Mouse (Mus musculus): ENCODE data around the gene Oaz3.

Oaz3 gene

GRCm38 (mm10) chr3:94457055-94457454 is 13.3 kb upstream of the Oaz3 start:
- in situ Hi-C loops (cut with MboI, MseI): loop anchor here (5.0 to 25.0 kb wide), 2 partner anchors 140 to 1970 kb away; partner anchors contain the start of gene Sprr1a

- in situ Hi-C loops (cut with MboI, MseI): loop anchor here (5.0 to 25.0 kb wide), 2 partner anchors 141 to 1969 kb away; partner anchors contain the start of gene Sprr1a
These were observed 12.8 kb upstream of the Oaz3 start for GRCm38 (mm10) chr3:94456529-94457000.

DNA sequence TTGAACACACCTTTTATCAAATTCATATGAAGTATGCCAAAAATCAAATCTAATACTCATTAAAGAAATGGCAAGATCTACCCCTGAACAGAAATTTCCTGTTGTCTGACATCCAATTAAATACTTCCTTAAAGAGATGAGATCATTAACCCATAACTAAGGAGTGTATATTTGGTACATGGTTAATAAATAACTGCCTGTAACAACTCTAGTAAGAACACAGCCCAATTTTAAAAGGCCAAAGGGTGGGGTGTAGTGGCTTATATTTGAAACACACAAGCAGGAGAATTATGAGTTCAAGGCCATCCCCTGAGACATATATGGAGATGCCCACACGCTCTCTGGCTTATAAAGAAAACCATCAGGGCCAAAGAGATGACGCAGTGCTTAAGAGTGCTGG is 5.7 kb upstream of the Oaz3 start:
- in situ Hi-C loops (cut with MboI, MseI): no loop called here

GRCm38 (mm10) chr3:94442951-94443596 is 641 bp downstream of the Oaz3 start, which contains the start of gene Mrpl9:
Gene Mrpl9, plus strand, starts transcription at chr3:94443318.
- in situ Hi-C loops (cut with MboI, MseI): loop anchor here (5.0 kb wide), 1 partner anchor 66 kb away; no protein-coding TSS in a partner anchor

DNA sequence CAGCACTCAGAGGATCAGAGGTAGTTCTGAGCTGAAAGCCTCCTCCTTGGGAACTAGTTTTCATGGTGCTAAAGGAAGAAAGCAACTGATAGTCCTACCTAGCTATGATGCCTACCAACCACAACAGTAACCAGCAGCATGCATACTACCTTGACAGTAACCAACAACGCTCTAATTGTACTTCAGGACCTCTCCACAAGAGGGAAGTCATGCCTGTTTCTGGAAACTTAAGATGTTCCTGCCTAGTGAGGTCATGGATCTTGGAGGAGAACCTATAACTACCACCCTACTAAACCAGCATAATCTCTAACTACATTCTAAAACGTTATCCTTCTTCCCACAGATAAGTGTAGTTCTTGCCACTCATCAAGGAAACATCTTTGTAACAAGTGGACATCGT is 2.5 kb downstream of the Oaz3 start:
- in situ Hi-C loops (cut with MboI, MseI): loop anchor here (5.0 kb wide), 1 partner anchor 64 kb away; no protein-coding TSS in a partner anchor

DNA sequence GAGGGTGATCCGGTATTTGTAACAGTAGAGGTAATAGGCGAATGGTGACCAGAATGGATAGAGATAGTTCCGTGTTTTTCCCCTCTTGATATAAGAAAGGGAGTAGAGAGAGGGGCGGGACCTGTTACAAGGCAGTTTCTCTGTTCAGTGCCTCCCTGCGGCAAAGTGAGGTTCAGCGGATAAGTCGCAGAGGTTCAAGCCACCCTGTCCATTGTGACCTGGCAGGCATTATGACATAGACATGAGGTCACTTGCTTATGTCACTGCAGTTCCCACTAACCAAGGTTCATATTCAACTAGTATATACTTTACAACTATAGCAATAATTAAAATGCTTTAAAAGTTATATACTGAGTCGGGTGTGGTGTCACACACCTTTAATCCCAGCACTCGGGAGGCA is 7.3 kb downstream of the Oaz3 start:
- in situ Hi-C loops (cut with MboI, MseI): no loop called here

- in situ Hi-C loops (cut with MboI, MseI): no loop called here
These were observed 9.4 kb downstream of the Oaz3 start for GRCm38 (mm10) chr3:94434305-94434704.

GRCm38 (mm10) chr3:94430980-94431379 is 12.7 kb downstream of the Oaz3 start:
- in situ Hi-C loops (cut with MboI, MseI): no loop called here

DNA sequence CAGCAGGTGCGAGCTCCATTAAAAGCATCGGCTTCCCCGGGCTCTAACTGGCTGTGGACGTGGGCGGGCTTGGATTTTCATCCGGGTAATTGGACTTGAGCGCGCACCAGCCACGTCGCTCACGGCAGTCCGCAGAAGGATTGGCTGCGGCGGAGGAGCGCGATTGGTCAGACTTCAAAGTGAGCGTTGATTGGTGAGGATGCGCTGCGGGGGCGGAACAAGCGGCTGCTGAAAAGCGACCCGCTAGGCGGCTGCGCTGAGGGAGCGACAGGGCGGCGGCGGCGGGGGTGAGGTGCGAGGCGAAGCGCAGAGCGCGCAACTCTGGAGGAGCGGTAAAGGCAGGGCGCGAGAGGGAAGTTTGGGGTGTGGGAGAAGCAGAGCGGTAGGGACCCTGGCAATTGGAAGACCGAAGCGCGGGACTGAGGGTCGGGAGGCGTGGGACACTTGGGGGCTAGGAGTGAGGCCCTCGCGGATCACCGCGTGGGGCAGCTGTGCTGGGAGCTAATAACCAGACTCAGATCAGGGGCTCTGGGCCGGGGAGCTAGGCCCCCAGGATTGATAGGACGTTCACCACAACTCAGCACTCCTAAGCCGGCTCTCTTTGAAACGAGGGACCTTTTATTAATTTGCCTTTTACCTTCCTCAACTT is 30.6 kb downstream of the Oaz3 start, which contains the start of gene Tdrkh:
TSS of gene Tdrkh (plus strand) at position 243 of the 649 bp plus-strand sequence.
- in situ Hi-C loops (cut with MboI, MseI): no loop called here

GRCm38 (mm10) chr3:94412530-94412929 is 31.2 kb downstream of the Oaz3 start:
- in situ Hi-C loops (cut with MboI, MseI): no loop called here

GRCm38 (mm10) chr3:94405561-94405960 is 38.2 kb downstream of the Oaz3 start:
- in situ Hi-C loops (cut with MboI, MseI): no loop called here

- in situ Hi-C loops (cut with MboI, MseI): no loop called here
These were observed 39.2 kb downstream of the Oaz3 start for GRCm38 (mm10) chr3:94404366-94405054.

DNA sequence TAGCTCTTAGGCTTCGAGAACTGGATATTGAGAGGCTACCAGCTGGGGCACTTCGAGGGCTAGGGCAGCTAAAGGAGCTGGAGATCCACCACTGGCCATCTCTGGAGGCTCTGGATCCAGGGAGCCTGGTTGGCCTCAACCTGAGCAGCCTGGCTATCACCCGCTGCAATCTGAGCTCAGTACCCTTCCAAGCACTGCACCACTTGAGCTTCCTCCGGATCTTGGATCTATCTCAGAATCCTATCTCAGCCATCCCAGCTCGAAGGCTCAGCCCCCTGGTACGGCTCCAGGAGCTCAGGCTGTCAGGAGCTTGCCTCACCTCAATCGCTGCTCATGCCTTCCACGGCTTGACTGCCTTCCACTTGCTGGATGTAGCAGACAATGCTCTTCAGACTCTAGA is 41.3 kb downstream of the Oaz3 start:
- in situ Hi-C loops (cut with MboI, MseI): no loop called here

- in situ Hi-C loops (cut with MboI, MseI): no loop called here
These were observed 43.9 kb downstream of the Oaz3 start for GRCm38 (mm10) chr3:94399663-94400310.

DNA sequence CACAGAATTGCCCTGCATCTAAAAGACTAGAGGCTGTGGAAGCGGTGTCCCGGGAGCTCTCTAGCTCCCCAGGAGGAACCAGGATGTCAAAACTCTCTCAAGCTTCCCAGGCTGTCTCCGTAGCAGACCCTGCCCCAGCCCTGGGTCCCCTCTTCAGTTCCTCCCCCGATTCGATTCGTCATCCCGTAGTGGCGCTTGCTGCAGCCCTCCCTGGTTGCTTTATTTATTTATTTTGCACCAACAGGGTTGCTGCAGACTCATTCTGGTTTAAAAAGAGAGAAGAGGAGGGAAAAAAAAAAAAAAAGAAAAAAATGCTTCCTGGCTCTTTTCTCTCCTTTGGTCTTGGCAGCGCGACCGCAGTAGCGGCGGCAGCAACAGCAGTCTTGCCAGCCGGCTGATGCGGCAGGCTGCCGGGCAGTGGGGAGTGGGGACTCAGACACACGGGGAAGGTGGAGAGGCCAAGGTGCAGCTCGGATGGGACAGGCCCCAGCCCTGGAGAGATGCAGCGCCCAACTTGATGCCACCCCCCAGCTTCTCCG is 44.7 kb downstream of the Oaz3 start:
- in situ Hi-C loops (cut with MboI, MseI): no loop called here

GRCm38 (mm10) chr3:94398217-94398616 is 45.5 kb downstream of the Oaz3 start, which contains the start of gene Lingo4:
Gene Lingo4, plus strand, starts transcription at chr3:94398517.
- in situ Hi-C loops (cut with MboI, MseI): no loop called here

DNA sequence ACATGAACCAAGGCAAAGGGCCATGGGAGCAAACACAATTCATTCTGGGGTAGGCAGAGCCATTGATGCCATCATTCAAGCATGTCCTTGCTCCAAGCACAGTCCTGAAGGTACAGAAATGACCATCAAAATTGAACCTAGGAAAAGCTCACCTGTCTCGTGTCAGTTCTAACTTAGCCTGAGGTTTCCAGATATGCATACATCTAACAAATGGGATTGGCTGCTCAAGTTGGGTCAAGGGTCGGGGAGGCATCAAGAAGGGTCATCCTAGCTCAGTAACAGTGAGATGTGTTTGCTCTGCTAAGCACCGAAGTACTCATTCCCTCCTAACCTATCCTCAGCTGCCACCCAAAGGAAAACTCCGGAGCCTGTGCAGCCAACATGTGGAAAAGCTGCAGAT is 46.9 kb downstream of the Oaz3 start:
- in situ Hi-C loops (cut with MboI, MseI): no loop called here

GRCm38 (mm10) chr3:94396336-94396735 is 47.4 kb downstream of the Oaz3 start:
- in situ Hi-C loops (cut with MboI, MseI): no loop called here

DNA sequence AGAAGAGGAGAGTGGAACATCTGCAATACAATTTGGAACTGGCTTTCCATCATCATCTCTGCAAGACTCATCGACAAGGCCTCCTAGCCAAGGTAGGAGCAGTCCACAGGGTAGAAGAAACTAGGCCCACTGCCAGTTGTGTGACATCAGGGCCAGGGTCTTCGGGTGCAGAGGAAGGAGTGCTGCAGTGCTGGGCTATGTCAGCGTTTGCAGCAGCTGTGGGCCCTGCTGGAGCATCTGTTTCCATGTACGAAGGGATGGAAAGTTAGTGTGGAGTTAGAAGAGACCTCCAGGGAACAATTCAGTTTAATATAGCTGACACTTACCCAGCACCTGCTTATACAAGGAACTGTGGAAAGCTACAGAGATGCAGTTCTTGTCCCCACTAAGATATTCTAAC is 50.7 kb downstream of the Oaz3 start:
- in situ Hi-C loops (cut with MboI, MseI): no loop called here

- in situ Hi-C loops (cut with MboI, MseI): no loop called here
These were observed 51.6 kb downstream of the Oaz3 start for GRCm38 (mm10) chr3:94392128-94392527.

- in situ Hi-C loops (cut with MboI, MseI): no loop called here
These were observed 52.7 kb downstream of the Oaz3 start for GRCm38 (mm10) chr3:94391001-94391400.
